Mouse (Mus musculus): ENCODE results near the gene Olfr1366. TPM values are rescaled to one million over a fixed set of nuclear protein-coding genes. Genes with fewer than 3 reads are reported as not detected.
"Not testable (repeated sequence)": the region's sequence is repeated elsewhere in the genome, so short reads cannot be mapped to it uniquely, and the experiment has no call there.

Olfr1366 gene
- not detected in 2 replicates for polyA plus RNA-seq (2012; rRNA removed)

DNA sequence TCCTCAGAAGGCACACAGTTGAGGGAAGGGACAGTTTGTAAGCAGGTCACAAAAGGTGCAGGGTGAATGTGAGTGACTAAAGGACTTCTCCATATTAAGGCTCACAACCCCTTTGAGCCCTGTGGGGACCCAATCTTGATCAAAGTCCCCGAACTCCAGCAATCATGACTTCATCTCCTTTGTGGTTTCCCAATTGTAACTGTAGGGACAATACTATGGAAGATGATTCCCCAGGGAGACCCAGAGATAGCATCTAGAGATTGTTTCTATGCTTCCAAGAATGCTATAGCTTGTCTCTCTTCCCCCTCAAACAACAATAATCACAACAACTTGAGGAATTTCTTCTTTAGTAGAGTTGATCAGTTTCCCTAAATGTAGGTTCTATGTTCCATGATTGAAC, at the start of gene Olfr1366:
Gene Olfr1366, minus strand, starts transcription at position 101 of the 400 bp plus-strand sequence.
- WGBS = 71% methylated on average over 1 of the region's 1 CpGs

DNA sequence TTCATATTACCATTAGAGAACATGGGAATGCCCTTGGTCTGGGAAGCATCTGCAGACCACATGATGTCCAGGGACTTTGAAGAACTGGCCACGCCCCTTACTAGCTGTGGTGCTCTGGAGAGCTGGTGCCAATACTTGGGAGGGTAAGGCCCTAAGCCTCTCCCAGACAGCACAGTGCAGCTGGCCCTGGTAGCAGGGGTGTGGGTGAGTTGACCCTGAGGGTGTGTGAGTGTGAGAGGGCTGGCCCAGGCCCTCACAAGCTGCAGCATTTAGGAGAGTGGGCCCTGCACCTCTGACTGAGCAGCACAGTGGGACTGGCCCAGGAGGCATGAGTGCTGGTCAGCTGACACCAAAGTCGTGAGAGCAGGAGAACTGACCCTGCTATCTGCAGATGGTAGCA, 49.0 kb upstream of the Olfr1366 start:
- no peak for DNase-seq (ENCODE audit: low read depth, low spot score)
- WGBS = 63% methylated on average over 2 of the region's 2 CpGs

More for the DNA sequence above, at the start of gene Olfr1366:
- no peak for DNase-seq (ENCODE audit: low read depth, low spot score)

DNA sequence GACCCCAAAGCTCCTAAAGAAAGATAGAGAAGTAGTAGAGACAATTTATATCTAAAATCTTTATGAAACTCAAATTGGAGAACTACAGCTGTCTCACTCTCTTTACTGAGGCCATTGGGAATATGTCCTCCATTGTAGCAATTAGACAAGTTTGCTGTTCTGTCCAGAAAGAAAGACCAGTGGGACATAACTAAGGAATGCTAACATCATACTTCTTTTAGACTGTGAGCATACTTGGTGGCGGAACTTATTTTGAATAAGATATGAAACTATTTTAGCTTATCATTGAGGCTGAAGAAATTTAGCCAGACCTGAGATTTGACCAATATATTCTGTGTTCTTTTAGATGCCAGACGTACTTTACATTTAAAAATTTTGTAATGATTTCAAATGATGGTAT, 39.1 kb upstream of the Olfr1366 start, which contains the start of gene Olfr1364:
Gene Olfr1364, minus strand, starts transcription at position 101 of the 400 bp plus-strand sequence.
- WGBS = 86% methylated on average over 2 of the region's 2 CpGs
- DNase-seq (ENCODE audit: low read depth, low spot score) = no peak

DNA sequence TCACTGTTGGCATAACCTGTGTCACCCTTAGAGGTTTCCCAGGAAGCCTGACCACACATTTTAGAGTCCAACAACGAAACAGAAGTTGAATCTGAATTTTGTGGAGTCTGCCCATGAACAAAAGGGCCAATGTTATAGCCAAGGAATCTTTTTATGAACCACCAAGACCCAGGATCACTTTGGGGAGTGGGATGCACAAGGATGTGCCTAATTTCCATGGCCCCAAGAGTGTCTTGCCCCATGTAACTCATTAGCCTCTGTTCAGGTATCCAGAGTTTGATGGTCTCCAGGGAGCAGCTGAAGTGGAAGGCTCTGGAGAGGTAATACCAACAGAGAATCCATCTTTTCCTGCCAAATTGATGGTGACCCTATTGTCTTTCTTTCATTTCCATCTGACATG, 17.2 kb upstream of the Olfr1366 start, which contains the start of gene Olfr1535:
Gene Olfr1535, minus strand, starts transcription at position 101 of the 400 bp plus-strand sequence.
- DNase-seq (ENCODE audit: low read depth, low spot score) = no peak
- WGBS = 36% methylated on average over 1 of the region's 1 CpGs

DNA sequence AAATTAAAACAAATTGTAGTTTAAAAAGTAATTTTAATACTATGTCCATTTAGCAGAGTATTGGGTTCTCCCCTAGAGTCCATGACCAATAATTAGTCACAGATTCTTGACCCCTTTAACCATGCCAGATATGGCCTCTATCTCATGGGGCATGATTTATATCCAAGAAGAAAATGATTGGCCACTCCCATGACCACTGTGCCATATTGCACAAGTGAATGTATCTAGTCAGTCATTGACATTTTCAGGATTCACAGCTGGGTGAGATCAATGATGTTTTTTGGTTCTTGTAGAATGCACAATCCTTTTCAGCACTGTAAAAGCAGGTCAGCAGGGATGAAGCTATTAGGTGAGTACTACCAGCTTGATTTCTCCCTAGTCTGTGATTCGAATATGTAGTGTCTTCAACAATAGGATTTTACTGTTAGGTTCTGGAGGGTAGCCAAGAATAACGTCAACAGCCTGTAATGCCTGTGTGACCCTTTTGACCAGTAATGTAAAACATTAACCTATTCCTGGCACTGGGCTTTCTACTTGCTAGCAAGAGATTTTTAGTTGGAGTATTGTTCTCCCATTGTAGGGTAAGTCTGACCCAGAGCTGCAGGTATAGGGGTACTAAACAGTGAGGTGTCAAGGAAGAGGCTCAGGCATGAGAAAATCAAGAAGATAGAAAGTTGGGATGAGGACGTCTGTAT, 8.0 kb upstream of the Olfr1366 start:
- WGBS = 16% methylated on average over 3 of the region's 3 CpGs
- DNase-seq (ENCODE audit: low read depth, low spot score) = no peak

DNA sequence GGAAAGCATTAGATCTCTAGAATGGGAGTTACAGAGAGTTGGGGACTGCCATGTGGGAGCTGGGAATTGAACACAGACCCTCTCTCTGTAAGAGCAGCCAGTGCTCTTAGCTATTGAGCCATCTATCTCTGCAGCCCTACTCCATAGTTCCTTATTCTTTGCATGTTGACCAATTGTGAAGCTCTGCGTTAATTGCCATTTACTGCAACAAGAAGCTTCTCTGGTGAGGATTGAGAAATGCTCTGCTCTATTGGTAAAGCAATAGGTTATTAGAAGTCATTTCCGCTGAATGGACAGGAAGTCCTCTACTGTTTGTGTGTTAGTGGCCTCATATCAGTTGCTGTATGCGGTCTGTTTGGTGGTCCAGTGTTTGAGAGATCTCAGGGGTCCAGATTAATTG, 6.9 kb upstream of the Olfr1366 start:
- DNase-seq (ENCODE audit: low read depth, low spot score) = no peak
- WGBS = 91% methylated on average over 3 of the region's 3 CpGs

DNA sequence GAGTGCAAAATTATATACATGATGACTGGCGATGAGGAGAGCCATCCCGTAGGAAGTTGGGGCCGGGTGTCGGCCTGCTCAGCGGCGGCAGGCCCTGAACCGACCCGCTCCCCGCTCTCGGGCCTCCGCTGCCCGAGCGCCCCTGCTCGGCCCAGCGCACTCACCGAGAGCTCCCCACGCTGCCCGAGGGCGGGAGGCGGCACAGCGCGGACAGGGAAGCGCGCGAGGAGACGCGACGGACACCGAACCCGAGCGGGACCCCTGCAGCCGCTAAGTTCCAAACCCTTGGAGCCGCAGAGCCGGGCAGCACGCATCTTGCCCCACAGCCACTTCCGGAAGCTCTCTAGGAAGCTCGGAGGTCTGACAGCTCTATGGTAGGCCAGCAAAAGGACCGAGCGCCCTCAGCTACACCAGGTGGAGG, 11.8 kb downstream of the Olfr1366 start, which contains the start of gene Zkscan8:
Gene Zkscan8, minus strand, starts transcription at position 340 of the 421 bp plus-strand sequence.
- DNase-seq (ENCODE audit: low read depth, low spot score) = peak; percentile 68
- WGBS = under 1% methylated on average over 39 of the region's 39 CpGs

DNA sequence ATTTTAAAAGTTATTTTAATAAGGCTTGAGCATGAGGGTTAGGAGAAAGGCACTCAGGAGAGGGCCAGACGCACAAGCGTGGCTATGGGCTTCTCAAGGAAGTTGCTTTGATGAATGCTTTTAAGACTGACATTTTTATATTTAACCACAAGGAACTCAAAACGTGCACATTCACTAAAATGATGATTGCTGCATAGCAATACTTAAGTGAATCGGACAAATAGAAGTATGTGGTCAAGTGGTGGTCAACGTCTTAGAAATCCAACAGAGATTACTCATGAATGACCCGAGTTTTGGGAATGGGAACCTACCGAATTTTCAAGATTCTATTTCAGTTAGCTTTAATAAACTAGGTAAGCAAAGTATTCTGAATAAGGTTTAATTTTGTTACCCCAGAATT, 12.5 kb downstream of the Olfr1366 start:
- no peak for DNase-seq (ENCODE audit: low read depth, low spot score)
- 45% methylated on average over 7 of the region's 7 CpGs for WGBS

DNA sequence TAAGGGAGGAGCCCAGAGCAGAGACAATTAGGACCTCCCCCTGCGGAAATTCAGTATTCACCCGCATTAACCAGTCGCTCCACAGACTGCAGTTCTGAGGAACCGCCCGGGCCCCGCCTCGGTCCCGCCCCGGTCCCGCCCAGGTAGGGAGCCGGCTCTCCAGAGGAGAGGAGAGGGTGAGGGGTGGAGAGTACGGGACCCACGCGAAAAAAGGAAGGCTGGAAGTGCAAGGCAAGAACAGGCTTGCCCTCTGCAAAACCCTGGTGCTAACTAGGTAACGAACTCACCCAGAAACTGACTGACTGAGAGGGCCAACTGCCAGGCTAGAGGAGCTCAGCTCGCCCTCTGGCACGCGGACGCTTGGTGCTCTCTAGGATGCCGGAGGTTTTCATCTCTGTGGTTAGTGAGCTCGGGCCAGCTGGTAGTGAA, 36.4 kb downstream of the Olfr1366 start:
- DNase-seq (ENCODE audit: low read depth, low spot score) = peak; percentile 75
- under 1% methylated on average over 21 of the region's 21 CpGs for WGBS

DNA sequence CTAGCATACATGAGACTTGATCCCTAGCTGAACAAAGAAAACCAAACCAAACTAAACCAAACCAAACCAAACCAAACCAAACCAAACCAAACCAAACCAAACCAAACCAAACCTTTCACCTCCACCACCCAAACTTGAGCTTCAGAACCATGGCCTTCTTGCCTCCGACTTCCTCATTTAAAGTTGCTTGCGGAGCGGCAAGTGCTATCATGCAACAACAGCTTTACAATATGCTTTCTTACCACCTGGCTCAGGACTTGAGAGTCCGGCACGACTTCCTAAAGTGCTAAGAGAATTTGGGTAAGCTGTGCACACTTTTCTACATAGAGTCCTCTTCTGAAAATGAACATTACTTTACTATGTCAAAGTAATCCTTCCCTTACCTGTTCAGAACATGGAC, 40.3 kb downstream of the Olfr1366 start:
- WGBS = 88% methylated on average over 5 of the region's 5 CpGs
- DNase-seq (ENCODE audit: low read depth, low spot score) = no peak

DNA sequence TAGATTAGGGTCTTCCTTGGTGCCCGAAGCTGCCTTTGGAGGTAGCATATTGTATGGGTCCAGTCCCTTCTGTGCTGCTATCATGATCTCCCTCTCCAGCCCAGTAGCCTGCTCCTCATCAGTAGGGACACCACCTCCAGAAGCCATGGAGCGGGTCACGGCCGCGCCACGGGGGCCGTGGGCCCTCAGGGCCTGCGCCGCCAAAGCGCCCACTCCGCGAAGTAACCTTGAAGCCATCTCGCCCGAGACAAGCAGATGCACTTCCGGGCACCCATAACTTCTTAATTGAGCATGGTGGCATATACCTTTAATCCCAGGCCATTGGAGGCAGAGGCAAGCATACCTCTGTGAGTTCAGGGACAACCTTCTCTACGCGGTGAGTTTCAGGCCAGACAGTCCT, 41.4 kb downstream of the Olfr1366 start, which contains the start of gene Gm11273:
Gene Gm11273, minus strand, starts transcription at position 237 of the 400 bp plus-strand sequence.
- not testable (repeated sequence) for DNase-seq (ENCODE audit: low read depth, low spot score)
- WGBS = 93% methylated on average over 17 of the region's 17 CpGs

DNA sequence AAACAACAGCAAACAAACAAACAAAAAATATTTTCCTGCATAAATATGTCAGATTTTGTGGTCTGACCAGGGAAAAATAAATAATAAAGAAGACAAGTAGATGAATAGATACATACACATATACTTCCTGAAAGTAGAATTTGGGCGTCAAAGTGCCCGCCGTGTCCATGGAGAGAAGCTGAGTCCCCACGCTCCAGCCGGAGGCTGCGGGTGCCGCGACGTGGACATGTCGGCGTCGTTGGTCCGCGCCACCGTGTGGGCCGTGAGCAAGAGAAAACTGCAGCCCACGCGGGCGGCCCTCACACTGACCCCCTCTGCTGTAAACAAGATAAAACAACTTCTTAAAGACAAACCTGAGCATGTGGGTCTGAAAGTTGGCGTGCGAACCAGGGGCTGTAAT, 47.5 kb downstream of the Olfr1366 start, which contains the start of gene AK157302:
Gene AK157302, plus strand, starts transcription at position 144 of the 400 bp plus-strand sequence.
- 94% methylated on average over 21 of the region's 21 CpGs for WGBS
- DNase-seq (ENCODE audit: low read depth, low spot score) = no peak

DNA sequence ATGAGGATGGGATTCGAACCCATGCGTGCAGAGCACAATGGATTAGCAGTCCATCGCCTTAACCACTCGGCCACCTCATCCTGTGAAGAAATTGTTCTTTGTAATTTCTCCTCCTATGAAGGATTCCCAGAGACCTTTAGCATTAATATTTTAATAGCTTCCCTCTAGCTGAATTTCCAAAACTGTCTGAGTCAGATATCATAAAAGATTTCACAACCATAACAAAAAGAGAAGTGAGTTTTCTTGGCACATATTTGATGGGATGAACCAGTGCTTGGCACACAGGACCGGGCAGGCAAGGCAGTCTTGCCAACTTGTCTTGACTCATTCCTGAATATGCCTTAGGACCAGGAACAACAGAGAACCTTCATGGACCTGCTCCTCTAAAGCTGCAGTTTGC, 49.8 kb downstream of the Olfr1366 start:
- no peak for DNase-seq (ENCODE audit: low read depth, low spot score)
- 70% methylated on average over 5 of the region's 5 CpGs for WGBS

DNA sequence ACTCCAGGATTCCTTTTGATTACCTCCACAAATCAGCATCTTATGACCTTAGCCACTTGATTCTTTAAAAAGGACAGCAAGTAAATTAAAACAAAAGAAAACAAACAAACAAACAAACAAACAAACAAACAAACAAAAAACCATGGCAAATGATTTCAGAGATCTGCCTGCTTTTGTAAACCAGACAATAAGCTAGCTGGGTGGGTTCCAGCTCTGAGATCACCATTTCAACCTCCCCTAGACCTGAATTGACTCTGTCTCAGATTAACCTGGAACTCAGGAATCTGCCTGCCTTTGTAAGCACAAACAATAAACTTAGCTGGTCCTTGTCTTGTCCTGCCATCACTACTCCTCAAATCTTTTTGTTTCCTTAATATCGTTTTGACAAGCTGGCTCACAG, 55.7 kb downstream of the Olfr1366 start:
- 89% methylated on average over 1 of the region's 1 CpGs for WGBS
- no peak for DNase-seq (ENCODE audit: low read depth, low spot score)

Other genes with a start within 250 kb of the Olfr1366 start
- gene Gpx6, start 230.7 kb downstream of the Olfr1366 start, polyA plus RNA-seq (2012; rRNA removed) = not detected in 2 replicates
- gene Olfr1367, start 195.9 kb downstream of the Olfr1366 start, polyA plus RNA-seq (2012; rRNA removed) = not detected in 2 replicates
- gene Zscan12, start 180.0 kb downstream of the Olfr1366 start, polyA plus RNA-seq (2012; rRNA removed) = 0.78 and 0.86 TPM in 2 replicates
- gene Zkscan3, start 140.1 kb downstream of the Olfr1366 start, polyA plus RNA-seq (2012; rRNA removed) = 11.2 and 21.9 TPM in 2 replicates
- 0.27 and 0.70 TPM in 2 replicates for gene Pgbd1, start 101.8 kb downstream of the Olfr1366 start, polyA plus RNA-seq (2012; rRNA removed)
- 8.3 and 11.0 TPM in 2 replicates for gene Zscan26, start 89.1 kb downstream of the Olfr1366 start, polyA plus RNA-seq (2012; rRNA removed)
- gene Nkapl, start 74.3 kb downstream of the Olfr1366 start, polyA plus RNA-seq (2012; rRNA removed) = 0.10 TPM in 1 of 2 replicates, not detected in the other
- 0.21 and 0.44 TPM in 2 replicates for gene Zkscan4, start 63.9 kb downstream of the Olfr1366 start, polyA plus RNA-seq (2012; rRNA removed)
- not detected in 2 replicates for gene Gm10065, start 63.4 kb downstream of the Olfr1366 start, polyA plus RNA-seq (2012; rRNA removed)
- 0.08 and 0.09 TPM in 2 replicates for gene AK157302, start 47.6 kb downstream of the Olfr1366 start, polyA plus RNA-seq (2012; rRNA removed)
- 23.7 and 33.7 TPM in 2 replicates for gene Gm11273, start 41.4 kb downstream of the Olfr1366 start, polyA plus RNA-seq (2012; rRNA removed)
- gene Zkscan8, start 11.7 kb downstream of the Olfr1366 start, polyA plus RNA-seq (2012; rRNA removed) = 1.7 and 2.7 TPM in 2 replicates
- gene Olfr1535, start 17.1 kb upstream of the Olfr1366 start, polyA plus RNA-seq (2012; rRNA removed) = not detected in 2 replicates
- not detected in 2 replicates for gene Olfr1364, start 39.0 kb upstream of the Olfr1366 start, polyA plus RNA-seq (2012; rRNA removed)
- gene Olfr1362, start 71.2 kb upstream of the Olfr1366 start, polyA plus RNA-seq (2012; rRNA removed) = not detected in 2 replicates
- gene Olfr11, start 99.7 kb upstream of the Olfr1366 start, polyA plus RNA-seq (2012; rRNA removed) = not detected in 2 replicates
- gene Olfr1361, start 120.6 kb upstream of the Olfr1366 start, polyA plus RNA-seq (2012; rRNA removed) = not detected in 2 replicates
- not detected in 2 replicates for gene Olfr1360, start 134.6 kb upstream of the Olfr1366 start, polyA plus RNA-seq (2012; rRNA removed)
- gene Olfr1359, start 155.3 kb upstream of the Olfr1366 start, polyA plus RNA-seq (2012; rRNA removed) = not detected in 2 replicates
- 14.2 and 16.3 TPM in 2 replicates for gene Hist1h2bl, start 173.3 kb upstream of the Olfr1366 start, polyA plus RNA-seq (2012; rRNA removed)
- gene Hist1h2ai, start 173.6 kb upstream of the Olfr1366 start, polyA plus RNA-seq (2012; rRNA removed) = 23.0 and 39.3 TPM in 2 replicates
- gene Hist1h3h, start 174.9 kb upstream of the Olfr1366 start, polyA plus RNA-seq (2012; rRNA removed) = 33.4 and 59.9 TPM in 2 replicates
- gene Hist1h2bm, start 179.2 kb upstream of the Olfr1366 start, polyA plus RNA-seq (2012; rRNA removed) = 4.5 and 5.5 TPM in 2 replicates
- gene Hist1h4j, start 192.3 kb upstream of the Olfr1366 start, polyA plus RNA-seq (2012; rRNA removed) = 3.6 and 5.5 TPM in 2 replicates
- gene Hist1h4k, start 207.7 kb upstream of the Olfr1366 start, polyA plus RNA-seq (2012; rRNA removed) = 44.1 and 68.7 TPM in 2 replicates
- gene Hist1h2ak, start 211.0 kb upstream of the Olfr1366 start, polyA plus RNA-seq (2012; rRNA removed) = 14.9 and 16.4 TPM in 2 replicates
- 3.5 and 9.7 TPM in 2 replicates for gene Hist1h2bn, start 211.3 kb upstream of the Olfr1366 start, polyA plus RNA-seq (2012; rRNA removed)
- 4.2 and 4.5 TPM in 2 replicates for gene Hist1h1b, start 237.8 kb upstream of the Olfr1366 start, polyA plus RNA-seq (2012; rRNA removed)
- gene Hist1h3i, start 240.6 kb upstream of the Olfr1366 start, polyA plus RNA-seq (2012; rRNA removed) = 46.3 and 55.3 TPM in 2 replicates
- gene Hist1h2an, start 244.4 kb upstream of the Olfr1366 start, polyA plus RNA-seq (2012; rRNA removed) = 7.4 and 15.3 TPM in 2 replicates
- 2.1 and 5.4 TPM in 2 replicates for gene Hist1h2bp, start 244.7 kb upstream of the Olfr1366 start, polyA plus RNA-seq (2012; rRNA removed)

Measured in large intestine, adult 2 months (tissue).